ENCODE assay signal across 12 mouse cellular contexts in genomic region chr12:104912281-104912933, GRCm38 (mm10). TPM values are rescaled to one million over a fixed set of nuclear protein-coding genes. Genes with fewer than 3 reads are reported as not detected.
DNase-seq lines count a peak whose midpoint lies in the region; ATAC-seq lines count a peak whose summit lies in the region.
"Had no signal": no experiment of that assay in that cellular context is flagged by ENCODE, and none has a peak within 500 bp of the region (broad histone marks: within the 10 kb centered on the region; RNA-seq: fewer than 3 reads in every experiment).

No protein-coding gene starts in this region.

- WGBS in midbrain, embryonic 10.5 days, result 18% methylated on average over 10 of the region's 10 CpGs
- WGBS in midbrain, embryonic 16.5 days, result 18% methylated on average over 10 of the region's 10 CpGs
- 46% methylated on average over 10 of the region's 10 CpGs for WGBS in intestine, embryonic 16.5 days
- 30% methylated on average over 10 of the region's 10 CpGs for WGBS in forebrain, embryonic 15.5 days

- H3K27me3 ChIP-seq in midbrain, embryonic 10.5 days (ENCODE audit: low read depth, poor library complexity, severe bottlenecking), result peaks cover 40% of the 10 kb centered on the region
- H3K27me3 ChIP-seq in midbrain, embryonic 16.5 days (ENCODE audit: control insufficient read depth, insufficient read depth, low read depth, low read length), result no peaks in the 10 kb centered on the region
- no peaks in the 10 kb centered on the region for H3K27me3 ChIP-seq in intestine, embryonic 16.5 days (replicated peaks; ENCODE audit: control insufficient read depth, insufficient read depth, low read length)
- no peaks in the 10 kb centered on the region for H3K27me3 ChIP-seq in forebrain, embryonic 15.5 days

- H3K27ac ChIP-seq in midbrain, embryonic 10.5 days (replicated peaks), result peak overlapping the region; percentile 67
- H3K27ac ChIP-seq in midbrain, embryonic 16.5 days (ENCODE audit: low read length), result no peak overlapping the region
- no peak overlapping the region for H3K27ac ChIP-seq in intestine, embryonic 16.5 days (ENCODE audit: low read length)
- H3K27ac ChIP-seq in forebrain, embryonic 15.5 days (replicated peaks), result no peak overlapping the region
- H3K27ac ChIP-seq: forebrain, embryonic 12.5 days had no signal

- no peak overlapping the region for H3K4me2 ChIP-seq in midbrain, embryonic 16.5 days (ENCODE audit: low read length)
- no peak overlapping the region for H3K4me2 ChIP-seq in intestine, embryonic 16.5 days (ENCODE audit: low read depth, low read length)
- no peak overlapping the region for H3K4me2 ChIP-seq in forebrain, embryonic 15.5 days (replicated peaks)
- H3K4me2 ChIP-seq: forebrain, embryonic 12.5 days had no signal

- peaks cover 5% of the 10 kb centered on the region; the same call in 1 of the 2 replicates for H3K9me3 ChIP-seq in midbrain, embryonic 10.5 days (replicated peaks)
- no peaks in the 10 kb centered on the region for H3K9me3 ChIP-seq in midbrain, embryonic 16.5 days (replicated peaks; ENCODE audit: control insufficient read depth, low read length, poor library complexity, severe bottlenecking)
- H3K9me3 ChIP-seq in intestine, embryonic 16.5 days (ENCODE audit: control insufficient read depth, low read length), result no peaks in the 10 kb centered on the region
- H3K9me3 ChIP-seq in forebrain, embryonic 15.5 days, result no peaks in the 10 kb centered on the region

- ATAC-seq in midbrain, embryonic 16.5 days, result no peak
- ATAC-seq in intestine, embryonic 16.5 days, result no peak
- no peak for ATAC-seq in forebrain, embryonic 15.5 days (replicated peaks)

- no peak overlapping the region for H3K9ac ChIP-seq in midbrain, embryonic 16.5 days (ENCODE audit: low read depth, low read length)
- H3K9ac ChIP-seq in intestine, embryonic 16.5 days (ENCODE audit: low read depth, low read length), result no peak overlapping the region
- H3K9ac ChIP-seq in forebrain, embryonic 15.5 days (replicated peaks), result no peak overlapping the region
- H3K9ac ChIP-seq: forebrain, embryonic 12.5 days had no signal

- H3K4me3 ChIP-seq in midbrain, embryonic 10.5 days, result no peak overlapping the region
- no peak overlapping the region for H3K4me3 ChIP-seq in midbrain, embryonic 16.5 days (ENCODE audit: low read depth, low read length)
- H3K4me3 ChIP-seq in intestine, embryonic 16.5 days (ENCODE audit: low read length), result no peak overlapping the region
- H3K4me3 ChIP-seq in forebrain, embryonic 15.5 days, result no peak overlapping the region
- H3K4me3 ChIP-seq: forebrain, embryonic 12.5 days had no signal

- no peaks in the 10 kb centered on the region for H3K36me3 ChIP-seq in midbrain, embryonic 10.5 days
- no peaks in the 10 kb centered on the region for H3K36me3 ChIP-seq in midbrain, embryonic 16.5 days (ENCODE audit: control insufficient read depth, insufficient read depth, low read length)
- H3K36me3 ChIP-seq in intestine, embryonic 16.5 days (ENCODE audit: control insufficient read depth, insufficient read depth, low read length), result no peaks in the 10 kb centered on the region
- H3K36me3 ChIP-seq in forebrain, embryonic 15.5 days, result no peaks in the 10 kb centered on the region
- H3K36me3 ChIP-seq: forebrain, embryonic 12.5 days had no signal

- H3K4me1 ChIP-seq in midbrain, embryonic 10.5 days, result peaks cover 59% of the 10 kb centered on the region
- H3K4me1 ChIP-seq in midbrain, embryonic 16.5 days (ENCODE audit: control insufficient read depth, insufficient read depth, low read length), result peaks cover 8% of the 10 kb centered on the region
- peaks cover 3% of the 10 kb centered on the region; the same call in 1 of the 2 replicates for H3K4me1 ChIP-seq in intestine, embryonic 16.5 days (ENCODE audit: control insufficient read depth, insufficient read depth, low read length)
- peaks cover 10% of the 10 kb centered on the region; the same call in 1 of the 2 replicates for H3K4me1 ChIP-seq in forebrain, embryonic 15.5 days

- DNase-seq in embryo, embryonic 9.5 days (ENCODE audit: extremely low spot score), result peak; percentile 20
- no peak for DNase-seq in embryo, embryonic 10 days (ENCODE audit: low spot score)
- DNase-seq in midbrain, embryonic 10.5 days (ENCODE audit: low spot score), result no peak
- peak; percentile 72 to 87 for DNase-seq in layer of hippocampus, adult 8-10 months (ENCODE audit: low spot score in 2 of 2)
- peak; percentile 42 for DNase-seq in right cerebral cortex, postnatal 14 days
- DNase-seq: B cell, adult 2 months; heart, postnatal 36 days; lung, postnatal 10 days had no signal

RNA-seq across cellular contexts. Expression of gene Clmn, which starts 47.5 kb away (rescaled TPM):
- polyA plus RNA-seq in midbrain, embryonic 10.5 days (2016; fragmentation: Nextera tagmentation; extraction: Ambion mirVana), result 1.7 and 1.9 TPM in 2 replicates
- 0.97 and 1.7 TPM in 2 replicates for polyA plus RNA-seq in midbrain, embryonic 16.5 days (2015; fragmentation: Nextera tagmentation; extraction: Ambion mirVana)
- 100 to 1,000 TPM in 3 of 4 experiments, 10 to 100 TPM in 1; 98.6 to 111 (median 105) TPM for total RNA-seq in layer of hippocampus, adult 8-10 months (2022)
- polyA plus RNA-seq in intestine, embryonic 16.5 days (2015; fragmentation: Nextera tagmentation; extraction: Ambion mirVana), result 2.9 and 3.0 TPM in 2 replicates
- 1.0 and 1.2 TPM in 2 replicates for polyA plus RNA-seq in forebrain, embryonic 15.5 days (2015; fragmentation: Nextera tagmentation; extraction: Ambion mirVana)

Comparison
In these comparisons a context has a peak if more than half of its experiments do, and no peak if none do; other contexts are left out.
1. DNase-seq: peak in embryo, embryonic 9.5 days (single experiment), layer of hippocampus, adult 8-10 months (2 of 2) and right cerebral cortex, postnatal 14 days (single experiment); none in embryo, embryonic 10 days (single experiment) and midbrain, embryonic 10.5 days (single experiment).